Mouse (Mus musculus): ENCODE measurements around the gene Acsl6.

- no peak for TF ChIP-seq CTCF (IDR thresholded peaks at IDR 0.05; ENCODE audit: low read depth, low read length)
- TF ChIP-seq POLR2A (IDR thresholded peaks at IDR 0.05; ENCODE audit: borderline replicate concordance, low read depth, low read length) = no peak
Observed at GRCm38 (mm10) chr11:54295971-54296370, 7.6 kb upstream of the Acsl6 start.

Measured in bone marrow macrophage, adult 2 months (primary cell).